11 mouse cellular contexts compared by ENCODE assay signal in genomic region chr4:147423140-147423539, GRCm38 (mm10).
DNase-seq lines count a peak whose midpoint lies in the region; ATAC-seq and TF ChIP-seq lines count a peak whose summit lies in the region.
"Had no signal": no experiment of that assay in that cellular context is flagged by ENCODE, and none has a peak within 500 bp of the region (broad histone marks: within the 10 kb centered on the region; RNA-seq: fewer than 3 reads in every experiment).

No protein-coding gene starts in this region.

- no peak overlapping the region for H3K27ac ChIP-seq in forebrain, embryonic 16.5 days (ENCODE audit: low read length)
- no peak overlapping the region for H3K27ac ChIP-seq in forebrain, embryonic 10.5 days
- H3K27ac ChIP-seq in liver, adult 2 months (replicated peaks; ENCODE audit: insufficient read depth, low read depth, low read length): no peak overlapping the region
- H3K27ac ChIP-seq in hindbrain, embryonic 15.5 days (replicated peaks): no peak overlapping the region
- no peak overlapping the region for H3K27ac ChIP-seq in stomach, embryonic 14.5 days (ENCODE audit: low read length)
- H3K27ac ChIP-seq: forebrain, embryonic 12.5 days; lung, embryonic 15.5 days had no signal

- no peak overlapping the region for H3K4me2 ChIP-seq in forebrain, embryonic 16.5 days (ENCODE audit: low read length)
- H3K4me2 ChIP-seq in hindbrain, embryonic 15.5 days: no peak overlapping the region
- no peak overlapping the region for H3K4me2 ChIP-seq in stomach, embryonic 14.5 days (replicated peaks; ENCODE audit: low read depth, low read length)
- H3K4me2 ChIP-seq: forebrain, embryonic 12.5 days; lung, embryonic 15.5 days had no signal

- 50% methylated on average over 3 of the region's 3 CpGs for WGBS in forebrain, embryonic 16.5 days
- WGBS in forebrain, embryonic 10.5 days: 54% methylated on average over 3 of the region's 3 CpGs
- 44% methylated on average over 3 of the region's 3 CpGs for WGBS in liver, adult 2 months
- WGBS in hindbrain, embryonic 15.5 days: 52% methylated on average over 3 of the region's 3 CpGs
- 45% methylated on average over 3 of the region's 3 CpGs for WGBS in stomach, embryonic 14.5 days

- H3K9me3 ChIP-seq in forebrain, embryonic 16.5 days (ENCODE audit: control insufficient read depth, low read length): peaks cover 45% of the 10 kb centered on the region
- H3K9me3 ChIP-seq in forebrain, embryonic 10.5 days: peaks cover 68% of the 10 kb centered on the region
- H3K9me3 ChIP-seq in hindbrain, embryonic 15.5 days: peaks cover 38% of the 10 kb centered on the region
- peaks cover 33% of the 10 kb centered on the region for H3K9me3 ChIP-seq in stomach, embryonic 14.5 days (ENCODE audit: control insufficient read depth, low read depth, low read length)

- no peak overlapping the region for H3K4me3 ChIP-seq in forebrain, embryonic 16.5 days (replicated peaks; ENCODE audit: low read length)
- H3K4me3 ChIP-seq in forebrain, embryonic 10.5 days: no peak overlapping the region
- H3K4me3 ChIP-seq in liver, adult 2 months (ENCODE audit: insufficient read depth, low read depth, low read length): no peak overlapping the region
- H3K4me3 ChIP-seq in hindbrain, embryonic 15.5 days: no peak overlapping the region
- no peak overlapping the region for H3K4me3 ChIP-seq in stomach, embryonic 14.5 days (ENCODE audit: low read depth, low read length)
- H3K4me3 ChIP-seq: forebrain, embryonic 12.5 days; lung, embryonic 15.5 days had no signal

- TF ChIP-seq CTCF in liver, adult 2 months (IDR thresholded peaks at IDR 0.05; ENCODE audit: low read depth, low read length): 0 out of 2 replicates have a peak, but pooled peaks have one; percentile 6

- no peaks in the 10 kb centered on the region for H3K79me2 ChIP-seq in liver, adult 2 months (ENCODE audit: control insufficient read depth, insufficient read depth, low read length)

- no peak for TF ChIP-seq POLR2A in liver, adult 2 months (IDR thresholded peaks at IDR 0.05; ENCODE audit: extremely low read depth, insufficient read depth, low read length)

- no peaks in the 10 kb centered on the region for H3K27me3 ChIP-seq in forebrain, embryonic 16.5 days (replicated peaks; ENCODE audit: control insufficient read depth, insufficient read depth, low read length)
- no peaks in the 10 kb centered on the region for H3K27me3 ChIP-seq in forebrain, embryonic 10.5 days (ENCODE audit: poor library complexity, severe bottlenecking)
- 0 out of 2 replicates have a peak, but pooled peaks cover 3% of the 10 kb centered on the region for H3K27me3 ChIP-seq in liver, adult 2 months (ENCODE audit: control insufficient read depth, insufficient read depth, low read length)
- no peaks in the 10 kb centered on the region for H3K27me3 ChIP-seq in hindbrain, embryonic 15.5 days
- H3K27me3 ChIP-seq in stomach, embryonic 14.5 days (ENCODE audit: control insufficient read depth, insufficient read depth, low read length): no peaks in the 10 kb centered on the region
- H3K27me3 ChIP-seq: forebrain, embryonic 12.5 days; lung, embryonic 15.5 days had no signal

- H3K36me3 ChIP-seq in forebrain, embryonic 16.5 days (ENCODE audit: control insufficient read depth, insufficient read depth): no peaks in the 10 kb centered on the region
- H3K36me3 ChIP-seq in forebrain, embryonic 10.5 days (replicated peaks): no peaks in the 10 kb centered on the region
- no peaks in the 10 kb centered on the region for H3K36me3 ChIP-seq in liver, adult 2 months (ENCODE audit: control insufficient read depth, insufficient read depth, low read length)
- H3K36me3 ChIP-seq in hindbrain, embryonic 15.5 days: no peaks in the 10 kb centered on the region
- H3K36me3 ChIP-seq in stomach, embryonic 14.5 days (ENCODE audit: control insufficient read depth, insufficient read depth, low read length): no peaks in the 10 kb centered on the region
- H3K36me3 ChIP-seq: forebrain, embryonic 12.5 days; lung, embryonic 15.5 days had no signal

- 0 out of 2 replicates have a peak, but pooled peaks have one; percentile 6 for ATAC-seq in forebrain, embryonic 16.5 days
- peak; percentile 13; the same call in 1 of the 2 replicates for ATAC-seq in hindbrain, embryonic 15.5 days (ENCODE audit: low FRiP score, low read depth)
- ATAC-seq in stomach, embryonic 14.5 days (ENCODE audit: insufficient number of reproducible peaks, insufficient read depth, low FRiP score, low read depth): 0 out of 2 replicates have a peak, but pooled peaks have one; percentile 5

- no peak overlapping the region for H3K9ac ChIP-seq in forebrain, embryonic 16.5 days (replicated peaks; ENCODE audit: low read depth, low read length)
- no peak overlapping the region for H3K9ac ChIP-seq in liver, adult 2 months (ENCODE audit: low read depth, low read length)
- no peak overlapping the region for H3K9ac ChIP-seq in hindbrain, embryonic 15.5 days
- H3K9ac ChIP-seq in stomach, embryonic 14.5 days (replicated peaks; ENCODE audit: low read depth, low read length): no peak overlapping the region
- H3K9ac ChIP-seq: forebrain, embryonic 12.5 days; lung, embryonic 15.5 days had no signal

- DNase-seq in forebrain, embryonic 10.5 days (ENCODE audit: extremely low spot score, low spot score): no peak
- no peak for DNase-seq in liver, adult 2 months (ENCODE audit: extremely low read depth, low read depth, low spot score)
- no peak for DNase-seq in liver
- DNase-seq in frontal cortex, postnatal 10 days (ENCODE audit: low spot score in 2 of 2): no peak
- no peak for DNase-seq in adrenal gland, adult 2 months
- DNase-seq: thymus, postnatal 4 days had no signal

- no peaks in the 10 kb centered on the region for H3K4me1 ChIP-seq in forebrain, embryonic 16.5 days (replicated peaks; ENCODE audit: control insufficient read depth, insufficient read depth, low read length)
- H3K4me1 ChIP-seq in forebrain, embryonic 10.5 days: no peaks in the 10 kb centered on the region
- H3K4me1 ChIP-seq in liver, adult 2 months (ENCODE audit: control insufficient read depth, insufficient read depth, low read length): no peaks in the 10 kb centered on the region
- no peaks in the 10 kb centered on the region for H3K4me1 ChIP-seq in hindbrain, embryonic 15.5 days (replicated peaks)
- H3K4me1 ChIP-seq in stomach, embryonic 14.5 days (ENCODE audit: control insufficient read depth, insufficient read depth, low read length): no peaks in the 10 kb centered on the region
- H3K4me1 ChIP-seq: forebrain, embryonic 12.5 days; lung, embryonic 15.5 days had no signal
